Mouse (Mus musculus): ENCODE measurements around the gene Akap2.

DNA sequence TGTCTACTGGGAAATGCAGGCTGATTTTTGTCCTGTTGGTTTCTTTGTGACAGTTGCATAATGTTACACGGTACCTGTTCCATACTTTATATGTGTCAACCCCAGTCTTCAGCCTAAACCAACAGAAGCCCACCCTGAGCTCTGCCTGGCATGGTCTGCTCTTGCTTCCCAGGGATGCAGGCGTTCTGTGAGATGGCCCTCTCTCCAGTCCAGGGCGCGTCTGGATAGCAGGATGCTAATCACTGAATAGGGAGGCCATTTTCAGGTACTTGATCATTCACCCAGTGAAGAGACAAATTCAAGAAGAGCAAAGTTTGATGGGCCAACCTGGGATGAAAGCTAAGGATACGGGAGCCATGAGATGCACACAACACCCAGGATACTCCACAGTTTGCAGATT is 161.7 kb downstream of the Akap2 start:
- no peak for TF ChIP-seq CTCF (IDR thresholded peaks at IDR 0.05; ENCODE audit: borderline replicate concordance, extremely low read depth, insufficient read depth, insufficient read length)
- TF ChIP-seq POLR2A (IDR thresholded peaks at IDR 0.05; ENCODE audit: borderline replicate concordance, extremely low read depth, insufficient read depth, insufficient read length, poor library complexity, severe bottlenecking): no peak

Data from brain, embryonic 14.5 days (tissue).